Mouse (Mus musculus) right cerebral cortex, postnatal 10 days (tissue): ENCODE results near the gene Slc39a9.

Experiments used
- DNase-seq, 2 experiments: peaks; one replicate each; pipeline ENCODE4 v3.0.0; 2021; ENCODE audit warnings: low spot score in 2 of 2

Slc39a9 gene

DNA sequence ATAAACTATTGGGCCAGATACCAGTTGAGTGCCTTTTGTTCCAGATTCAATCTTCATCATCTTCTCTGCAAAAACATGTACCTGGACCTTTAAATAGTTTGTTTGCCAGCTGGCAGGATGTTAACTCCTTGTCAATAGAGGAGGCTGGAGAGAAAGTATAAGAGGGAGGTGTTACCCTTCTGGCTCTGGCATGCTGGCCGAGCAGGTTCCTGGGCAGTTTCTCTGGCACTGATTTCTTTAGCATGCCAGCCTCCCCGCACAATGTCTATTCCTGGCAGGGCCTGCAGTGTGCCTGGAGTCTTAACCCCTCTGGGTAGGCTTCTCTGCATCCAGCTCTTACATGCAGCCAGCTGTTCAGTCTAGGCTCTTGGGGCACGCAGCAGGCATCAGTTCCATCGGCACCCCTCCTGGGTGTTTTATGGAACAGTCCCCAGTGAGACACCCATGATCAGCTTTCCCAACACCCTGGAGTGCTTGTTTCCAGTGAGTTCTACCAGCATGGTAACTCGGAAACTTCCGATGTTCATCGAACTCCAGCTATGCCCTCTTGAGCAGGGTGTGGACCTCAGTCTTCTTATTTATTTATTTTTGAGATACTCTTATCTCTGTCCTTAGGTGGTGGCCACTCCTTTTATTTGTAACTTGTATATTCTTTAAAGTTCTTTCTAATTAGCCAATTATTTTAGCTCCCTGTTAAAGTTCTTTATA, 10.4 kb downstream of the Slc39a9 start:
- DNase-seq: no peak

DNA sequence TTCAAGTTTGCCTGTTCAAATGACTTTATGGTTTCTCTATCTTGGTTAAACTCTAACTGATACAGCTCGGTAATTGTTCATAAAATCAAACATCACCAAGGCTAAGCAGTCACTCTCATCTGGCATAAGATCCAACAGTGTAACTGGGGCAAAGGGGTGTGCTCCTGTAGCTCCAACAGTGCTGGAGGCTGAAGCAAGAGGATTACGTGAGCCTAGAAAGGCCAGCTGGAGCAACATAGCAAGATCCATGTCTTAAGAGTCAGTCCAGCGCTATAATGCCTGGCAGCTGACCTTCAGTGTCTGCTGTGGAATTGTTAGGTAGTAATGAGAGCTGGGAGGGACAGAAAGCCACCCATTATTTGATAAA, 11.0 kb downstream of the Slc39a9 start:
- no peak for DNase-seq

DNA sequence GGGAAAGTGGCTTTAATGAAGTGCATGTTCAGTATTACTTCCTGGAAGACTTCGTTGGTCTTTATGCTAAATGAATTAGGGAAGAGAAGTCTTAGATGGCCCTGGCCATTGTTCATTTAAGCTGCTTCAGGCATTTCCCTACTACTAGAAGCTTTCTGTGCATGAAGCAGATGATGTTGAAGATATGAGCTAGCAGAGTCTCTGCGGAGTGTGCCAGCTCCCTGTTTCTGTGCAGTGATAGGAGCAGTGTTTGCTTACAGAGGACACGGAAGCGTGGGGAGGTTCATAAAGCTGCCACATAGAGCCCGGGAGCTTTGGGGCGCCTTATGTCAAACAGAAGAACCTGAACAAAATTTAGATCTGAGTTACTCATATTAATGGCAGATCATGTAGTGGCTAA, 15.0 kb downstream of the Slc39a9 start:
- no peak for DNase-seq

DNA sequence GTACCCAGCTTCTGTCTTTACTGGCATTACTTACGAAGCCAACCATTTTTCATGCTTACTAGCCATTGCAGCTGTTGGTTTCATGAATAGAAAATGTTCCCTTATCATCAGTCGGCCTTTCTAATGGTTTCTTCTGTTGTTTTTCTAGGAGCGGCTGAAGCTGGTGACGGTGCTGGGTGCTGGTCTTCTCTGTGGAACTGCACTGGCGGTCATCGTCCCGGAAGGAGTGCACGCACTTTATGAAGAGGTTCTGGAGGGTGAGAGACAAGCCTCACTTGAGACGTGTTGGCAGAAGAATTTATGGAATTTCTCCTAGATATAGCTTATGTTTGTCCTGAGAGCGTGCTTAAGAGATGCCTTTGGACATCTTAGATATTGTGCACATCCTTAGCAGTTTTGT, 18.6 kb downstream of the Slc39a9 start:
- no peak for DNase-seq

DNA sequence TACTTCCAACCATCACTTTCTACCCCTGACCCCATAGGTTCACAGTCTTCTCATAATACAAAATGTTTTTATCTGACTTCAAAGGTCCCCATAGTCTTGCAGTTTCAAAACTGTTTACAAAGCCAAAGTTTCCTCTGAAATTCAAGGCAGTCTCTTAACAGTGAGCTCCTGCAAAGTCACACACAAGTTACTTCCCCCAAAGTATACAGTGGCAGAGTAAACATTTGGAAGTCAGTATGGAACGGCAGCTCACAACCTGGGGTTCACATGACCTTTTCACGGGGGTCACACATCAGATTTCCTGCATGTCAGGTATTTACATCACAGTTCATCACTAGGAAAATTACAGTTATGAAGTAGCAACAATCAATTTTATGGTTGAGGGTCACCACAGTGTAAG, 20.3 kb downstream of the Slc39a9 start:
- no peak for DNase-seq

DNA sequence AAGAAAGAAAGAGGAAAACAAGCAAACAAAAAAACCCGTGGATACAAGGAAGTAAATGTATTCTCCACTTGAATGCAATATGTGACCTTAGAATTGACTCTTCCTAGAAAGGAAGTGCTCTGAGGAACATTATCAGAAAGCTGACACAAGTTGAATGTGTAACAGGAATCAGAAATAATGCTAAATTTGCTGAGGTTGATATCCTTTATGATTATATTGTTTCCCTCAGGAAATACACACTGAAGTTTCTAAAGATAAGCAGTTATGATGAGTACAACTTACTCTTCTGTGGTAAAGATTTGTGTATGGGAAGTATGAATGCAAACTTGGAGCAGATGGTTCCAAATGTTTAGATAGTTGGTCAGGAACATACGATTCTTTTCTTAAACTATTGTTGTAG, 24.7 kb downstream of the Slc39a9 start:
- no peak for DNase-seq

DNA sequence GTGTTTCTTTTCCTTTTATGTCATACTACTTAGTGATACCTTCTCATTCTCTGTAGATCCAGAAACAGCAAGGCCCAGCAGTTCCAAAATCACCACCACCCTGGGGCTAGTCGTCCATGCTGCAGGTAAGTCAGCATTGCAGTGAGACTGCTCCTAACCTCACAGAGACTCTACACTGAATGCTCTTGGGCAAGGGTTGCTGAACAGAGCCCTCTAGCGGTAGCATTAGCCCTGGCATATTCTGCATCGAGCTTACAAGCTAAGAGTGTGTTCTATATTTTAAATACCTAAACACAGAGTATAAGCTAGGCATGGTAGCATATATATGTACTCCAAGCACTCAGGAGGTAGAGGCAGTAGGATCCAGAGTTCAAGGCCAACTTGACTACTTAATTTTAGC, 29.5 kb downstream of the Slc39a9 start:
- peak; percentile 58 to 71 for DNase-seq

DNA sequence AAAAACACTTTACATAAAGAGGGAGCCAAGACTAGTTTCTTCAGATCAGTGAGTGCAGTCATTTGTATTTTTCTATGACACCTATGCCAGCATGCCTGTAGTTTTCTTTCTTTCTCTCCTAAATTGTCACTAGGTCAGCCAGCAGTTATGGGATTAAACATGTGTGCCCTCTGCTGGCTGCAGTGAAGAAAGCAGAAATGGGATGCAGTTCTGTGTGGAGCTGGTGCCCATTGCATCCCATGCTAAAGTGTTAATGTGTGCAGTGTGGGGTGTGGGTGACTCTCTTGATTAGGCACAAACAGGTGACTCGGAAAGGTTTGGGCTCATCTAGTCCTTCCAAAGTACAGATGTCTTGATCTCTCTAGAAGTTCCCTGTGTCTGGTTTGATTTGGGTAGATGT, 37.7 kb downstream of the Slc39a9 start:
- DNase-seq: peak in 1 of 2 experiments; percentile 52

DNA sequence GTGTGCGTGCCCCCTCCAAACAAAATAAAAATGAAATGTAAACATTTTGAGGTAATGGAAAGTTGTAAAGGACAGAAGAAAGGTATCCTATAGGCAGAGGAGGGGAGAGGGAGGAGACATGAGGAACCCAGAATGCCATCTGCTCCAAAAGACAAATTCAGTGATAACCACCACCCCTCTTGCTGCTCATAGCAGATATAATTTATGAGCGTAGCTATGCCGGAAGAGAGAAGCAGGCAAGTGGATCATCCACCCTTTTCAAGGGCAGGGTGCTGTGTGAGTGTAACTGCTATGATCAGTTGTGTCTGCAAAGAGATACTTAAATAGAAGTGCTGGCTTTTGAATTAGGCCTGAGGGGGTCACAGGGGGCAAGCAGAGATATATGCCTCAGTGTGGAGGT, 39.9 kb downstream of the Slc39a9 start:
- DNase-seq: no peak

DNA sequence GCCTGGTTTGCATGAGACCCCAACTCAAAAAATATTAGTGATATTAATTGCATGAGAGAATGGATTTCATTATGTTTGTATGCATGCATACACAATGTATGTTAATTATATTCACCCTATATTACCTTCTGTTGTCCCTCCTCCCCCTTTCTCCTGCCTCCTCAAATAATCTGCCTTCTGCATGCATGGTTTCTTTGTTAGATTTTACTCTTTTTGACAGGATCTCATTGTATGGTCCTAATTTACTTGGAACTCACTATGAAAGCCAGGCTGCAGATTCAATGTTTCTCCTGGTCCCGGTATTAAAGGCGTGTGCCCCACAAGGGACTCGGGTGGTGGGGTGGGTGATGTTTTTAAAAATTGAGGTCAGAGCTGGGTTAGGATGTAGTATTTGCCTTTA, 40.6 kb downstream of the Slc39a9 start:
- DNase-seq: no peak

DNA sequence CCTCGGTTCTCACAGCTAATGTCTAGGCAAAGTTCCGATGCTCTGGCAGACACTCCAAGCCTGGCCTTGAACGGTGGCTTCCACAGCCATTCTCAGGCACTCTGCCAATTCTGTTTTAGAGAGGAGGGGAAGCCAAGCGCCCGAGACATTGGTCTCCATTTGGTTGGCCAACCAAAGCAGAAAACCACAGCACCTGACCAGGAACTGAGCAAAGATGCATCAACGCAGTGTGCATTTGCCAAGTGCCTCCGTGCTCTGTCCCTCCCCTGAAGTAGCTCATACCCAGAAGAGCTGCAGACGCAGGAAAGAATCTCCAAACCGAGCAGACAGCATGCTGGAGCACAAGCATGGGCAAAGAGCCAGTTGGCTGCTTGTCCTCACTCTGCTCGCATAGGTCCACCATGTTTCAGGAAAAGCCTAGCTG, 44.1 kb downstream of the Slc39a9 start:
- peak; percentile 58 to 59 for DNase-seq

DNA sequence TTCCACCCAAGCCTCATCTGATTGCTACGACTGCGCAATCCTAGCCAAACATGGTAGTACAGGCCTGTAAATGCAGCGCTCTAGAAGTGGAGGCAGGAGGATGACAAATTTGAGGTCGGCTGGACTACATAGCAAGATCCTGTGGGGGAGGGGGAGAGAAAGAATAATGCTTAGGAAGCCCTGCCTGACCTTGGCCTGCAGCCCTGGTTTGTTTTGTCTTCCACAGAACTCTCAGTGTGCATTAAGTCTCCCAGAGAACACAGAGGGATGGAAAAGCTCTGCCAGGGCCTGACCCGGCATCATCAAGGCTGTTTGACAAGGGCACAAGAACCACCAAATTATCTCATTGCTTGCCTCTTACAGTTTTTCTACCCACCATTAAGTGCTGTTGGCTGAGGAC, 46.0 kb downstream of the Slc39a9 start:
- no peak for DNase-seq

DNA sequence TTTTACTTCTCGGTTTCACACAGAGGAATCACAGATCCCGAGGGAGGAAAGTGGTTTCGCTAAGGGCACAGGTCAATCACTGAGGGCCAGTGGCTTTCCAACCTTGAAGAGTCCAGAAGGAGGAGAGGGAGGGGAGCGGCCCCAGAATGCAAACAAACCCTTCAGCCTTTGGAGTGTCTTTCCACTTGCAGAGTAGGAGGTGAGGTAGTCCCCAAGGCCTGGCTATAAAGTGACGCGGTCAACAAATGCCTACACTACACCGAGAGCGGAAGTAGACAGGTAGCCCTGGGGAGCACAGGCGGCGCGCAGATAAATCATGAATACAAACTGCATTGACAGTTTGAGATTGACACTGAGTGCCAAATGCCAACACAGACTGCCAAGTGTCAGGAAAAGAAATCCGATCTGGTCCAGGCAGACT, 48.0 kb downstream of the Slc39a9 start:
- DNase-seq: no peak

DNA sequence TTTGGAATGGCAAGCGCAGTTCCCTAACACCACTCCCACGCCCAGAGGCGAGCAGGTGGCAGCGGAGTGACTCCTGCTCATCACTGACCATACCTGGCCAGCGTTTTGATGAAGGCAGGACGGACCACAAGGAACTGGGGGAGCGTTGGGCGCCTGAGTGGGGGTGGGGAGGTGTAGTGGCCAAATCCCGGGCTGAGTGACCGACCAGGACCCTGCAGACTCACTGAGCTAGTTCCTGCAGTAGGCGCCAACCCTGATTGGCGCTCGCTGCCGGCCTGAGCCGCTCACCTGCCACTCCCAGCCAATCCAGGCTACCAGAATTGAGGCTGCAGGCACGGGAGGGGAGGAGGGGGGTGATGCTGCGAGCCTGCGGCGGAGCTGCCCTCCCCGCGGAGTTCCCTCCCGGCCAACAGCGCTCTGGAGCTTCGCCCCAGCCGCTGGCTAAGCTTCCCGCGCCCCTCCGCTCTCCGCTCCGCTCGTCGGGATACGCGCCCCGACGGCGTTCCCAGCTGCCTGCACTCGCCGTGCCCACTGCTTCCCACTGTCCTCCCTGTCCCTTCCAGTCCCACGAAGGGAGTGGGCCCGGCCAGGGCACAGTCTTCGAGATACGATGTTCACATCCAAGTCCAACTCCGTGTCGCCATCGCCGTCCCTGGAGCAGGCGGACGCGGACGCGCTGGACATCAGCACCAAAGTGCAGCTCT, 48.7 kb downstream of the Slc39a9 start, which contains the start of gene Plekhd1:
Plekhd1 (plus strand) TSS at position 323 of the 704 bp plus-strand sequence.
- DNase-seq: peak; percentile 39 to 57

DNA sequence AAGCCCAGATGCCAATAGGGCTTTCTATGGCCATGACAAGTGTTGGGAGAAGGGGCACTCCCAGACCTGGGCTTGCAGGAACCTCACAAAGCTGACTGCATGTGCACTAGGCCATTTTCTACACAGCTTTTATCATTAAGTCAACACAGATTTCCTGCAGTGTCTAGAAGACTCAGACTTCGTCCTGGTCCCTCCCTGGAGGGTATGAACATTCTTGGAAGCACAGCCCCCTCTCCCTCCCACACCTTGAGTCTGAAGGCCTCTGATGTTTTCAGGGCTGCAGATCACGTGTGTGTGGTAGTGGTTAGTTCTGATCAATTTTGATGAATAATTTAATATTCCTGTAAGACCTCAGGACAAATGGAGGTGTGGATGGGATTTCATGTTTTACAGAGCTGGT, 50.0 kb downstream of the Slc39a9 start:
- no peak for DNase-seq

DNA sequence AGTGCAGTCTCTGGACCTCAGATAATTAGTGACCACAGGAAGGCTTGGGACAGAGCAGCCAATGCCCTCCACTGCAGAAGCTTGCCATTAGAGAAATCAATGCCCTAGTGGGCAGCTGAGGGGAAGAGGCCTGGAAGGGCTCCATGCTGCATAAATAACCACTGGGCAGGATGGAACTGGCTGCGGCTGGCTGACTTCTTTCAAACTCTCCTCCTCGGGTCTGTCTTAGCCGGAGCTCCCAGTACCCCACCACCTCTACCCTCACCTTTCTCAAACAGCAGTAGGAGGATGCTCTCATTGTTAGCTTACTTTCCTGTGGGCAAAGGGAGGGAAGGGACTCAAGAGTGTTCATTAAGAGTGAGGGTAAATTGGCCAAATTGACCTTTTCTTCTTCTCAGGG, 51.3 kb downstream of the Slc39a9 start:
- DNase-seq: peak in 1 of 2 experiments; percentile 42

DNA sequence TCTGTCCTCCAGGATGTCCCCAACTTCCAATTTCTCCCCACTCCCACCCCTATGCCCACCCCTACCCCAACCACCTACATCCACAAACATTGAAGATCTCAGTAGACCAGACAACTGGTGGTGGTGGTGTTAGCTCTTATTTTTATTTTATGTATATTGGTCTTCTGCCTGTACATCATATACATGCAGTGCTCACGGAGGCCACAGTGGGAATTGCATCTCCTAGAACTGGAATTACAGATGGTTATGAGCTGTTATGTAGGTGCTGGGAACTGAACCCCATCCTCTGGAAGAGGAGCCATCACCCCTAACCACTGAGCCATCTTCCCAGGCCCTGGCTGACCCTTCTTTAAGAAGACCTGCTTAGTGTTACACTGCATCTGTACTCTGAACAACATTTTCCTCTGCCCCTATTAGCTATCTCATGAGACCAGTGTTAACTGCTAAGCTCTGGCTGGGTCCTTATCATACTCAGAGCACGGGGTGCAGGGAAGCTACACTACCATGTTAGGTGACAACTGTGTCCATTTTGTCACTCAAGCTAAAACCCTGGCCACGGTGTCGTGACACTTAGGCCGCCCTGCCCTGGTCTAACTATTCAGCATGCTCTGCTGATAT, 55.0 kb downstream of the Slc39a9 start:
- DNase-seq: no peak

DNA sequence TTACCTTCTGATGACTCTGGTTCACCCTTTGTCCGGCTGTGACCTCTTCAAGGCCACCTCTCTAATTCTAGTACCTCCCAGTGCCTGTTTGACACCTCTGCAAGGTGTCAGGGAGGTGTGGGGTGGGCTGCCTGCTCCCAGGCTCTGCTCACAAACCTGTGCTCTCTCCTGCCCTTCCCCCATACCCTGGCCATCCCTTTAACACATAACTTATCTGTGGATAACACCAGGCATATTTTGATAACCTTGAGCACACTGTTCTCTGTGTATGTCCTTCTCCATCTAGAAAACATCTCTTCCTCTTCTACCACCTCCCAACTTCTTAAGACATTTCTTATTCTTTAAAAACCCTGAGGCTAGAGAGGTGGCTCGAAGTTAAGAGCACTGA, 55.5 kb downstream of the Slc39a9 start:
- no peak for DNase-seq

DNA sequence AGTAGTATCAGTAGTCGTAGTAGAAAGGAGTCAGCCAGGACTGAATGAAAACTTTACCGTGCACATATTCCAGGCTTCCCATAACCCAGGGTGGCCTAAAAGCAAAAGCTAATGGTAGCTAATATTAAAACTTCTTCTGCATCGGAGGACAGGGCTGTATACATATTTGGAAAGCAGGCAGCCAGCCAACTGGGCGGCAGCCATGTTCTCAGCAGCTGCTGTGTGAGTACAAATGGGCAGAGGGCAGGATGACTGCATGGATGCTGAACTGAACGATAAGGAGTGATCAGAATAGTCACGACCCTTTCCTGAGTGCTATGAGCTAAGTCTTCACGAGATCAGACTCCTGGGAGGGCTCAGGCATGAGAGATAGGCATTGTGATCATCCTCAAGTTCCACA, 57.6 kb downstream of the Slc39a9 start:
- no peak for DNase-seq

DNA sequence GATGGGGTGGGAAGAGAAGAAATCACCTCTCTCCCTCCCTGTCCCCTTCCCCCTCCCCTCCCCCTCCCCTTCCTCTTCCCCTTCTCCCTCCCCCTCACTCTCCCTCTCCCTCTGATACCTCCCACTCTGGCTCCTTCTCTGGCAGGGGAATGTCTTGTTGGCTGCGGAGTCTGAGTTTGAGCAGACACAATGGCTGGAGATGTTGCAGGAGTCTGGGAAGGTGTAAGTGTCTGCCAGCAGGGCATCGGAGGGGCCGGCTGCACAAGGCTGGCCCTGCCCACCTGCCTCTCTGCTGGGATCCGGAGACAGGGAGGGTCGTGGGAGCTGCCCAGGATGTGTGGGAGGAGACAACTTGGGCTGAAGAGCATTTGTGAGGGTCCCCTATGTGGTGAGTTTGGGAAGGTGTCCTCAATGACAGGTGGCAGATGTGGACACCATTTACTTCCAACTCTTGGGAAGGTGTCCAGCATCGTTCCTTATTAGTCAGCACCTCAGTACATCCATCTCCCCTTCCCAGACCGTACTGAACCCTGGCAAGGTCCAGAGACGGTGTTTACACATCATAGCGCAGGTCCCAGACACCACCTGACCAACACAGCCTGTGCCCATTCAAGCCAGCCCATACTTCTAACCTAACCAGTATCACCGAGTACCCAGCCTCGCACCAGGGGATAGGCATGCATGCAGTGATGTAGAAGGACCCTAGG, 62.7 kb downstream of the Slc39a9 start:
- DNase-seq: no peak

DNA sequence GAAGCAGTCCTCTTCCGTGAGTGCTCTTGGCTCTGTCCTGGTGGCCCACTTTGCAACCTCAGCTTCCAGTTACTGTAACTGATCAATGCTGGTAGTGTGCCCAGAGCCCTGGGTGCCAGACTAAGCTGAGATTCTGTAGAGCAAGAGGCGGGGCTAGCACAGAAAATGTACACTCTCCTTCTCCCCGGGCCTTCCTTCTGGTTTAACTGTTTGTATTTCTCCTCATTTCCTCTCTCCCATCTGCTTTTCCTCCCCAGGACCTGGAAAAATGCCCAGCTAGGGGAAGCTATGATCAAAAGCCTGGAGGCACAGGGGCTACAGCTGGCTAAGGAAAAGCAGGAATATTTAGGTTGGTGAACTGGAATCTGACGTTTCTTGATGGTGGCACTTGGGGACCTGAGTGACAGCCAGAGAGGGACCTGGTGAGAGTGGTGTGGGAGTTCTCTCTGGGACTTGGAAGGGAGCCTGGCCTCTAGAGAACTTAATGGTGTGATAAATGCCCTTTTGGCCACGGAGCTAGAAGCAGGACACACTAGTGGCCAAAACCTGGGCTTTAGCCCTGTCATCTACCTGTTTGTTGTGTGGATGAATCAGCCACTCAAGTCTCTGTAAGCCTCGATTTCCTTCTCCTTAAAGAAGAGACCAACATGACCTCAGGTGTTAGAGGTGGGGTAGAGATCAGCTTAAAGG, 63.4 kb downstream of the Slc39a9 start:
- DNase-seq: peak; percentile 63 to 71

DNA sequence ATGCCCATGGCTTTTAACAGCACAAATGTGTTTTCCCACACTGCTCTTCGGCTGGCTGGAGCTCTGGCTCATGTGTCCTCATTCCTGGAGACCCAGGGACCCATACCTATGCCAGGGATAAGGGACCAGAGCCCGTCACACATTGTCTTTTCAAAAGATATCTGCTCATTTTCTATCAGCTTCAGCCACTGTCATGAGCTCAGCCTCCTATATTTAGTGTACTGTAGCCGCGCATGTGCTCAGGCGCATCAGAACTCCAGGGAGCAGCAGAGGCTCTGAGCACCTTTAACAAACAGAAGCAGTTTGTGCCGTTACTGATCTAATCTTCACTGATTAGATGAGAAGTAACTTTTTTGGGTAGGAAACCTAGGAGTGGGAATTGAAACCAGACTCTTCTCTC, 72.2 kb downstream of the Slc39a9 start:
- DNase-seq: no peak
